Mouse (Mus musculus): ENCODE results near the gene Chst7.

The Chst7 gene

GRCm38 (mm10) chrX:20059381-20059971, at the start of gene Chst7:
Chst7 (plus strand) TSS chrX:20059560.
- peak; percentile 31 for DNase-seq (ENCODE audit: low spot score)

DNA sequence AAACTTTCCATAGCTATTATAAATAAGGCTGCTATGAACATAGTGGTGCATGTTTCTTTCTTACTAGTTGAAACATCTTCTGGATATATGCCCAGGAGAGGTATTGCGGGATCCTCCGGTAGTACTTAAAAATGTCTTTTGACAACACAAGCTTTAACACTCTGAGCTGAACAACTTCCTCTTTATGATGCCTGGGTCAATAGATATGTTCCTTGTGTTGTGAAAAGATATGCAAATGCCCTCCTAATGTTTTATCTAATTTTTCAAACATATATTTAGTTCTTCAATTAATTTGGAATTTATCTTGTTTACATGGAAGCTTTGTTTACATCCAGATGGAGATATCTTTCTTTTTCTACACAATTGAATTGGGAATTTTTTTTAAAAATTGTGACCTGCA, 47.1 kb upstream of the Chst7 start:
- DNase-seq (ENCODE audit: low spot score): no peak

DNA sequence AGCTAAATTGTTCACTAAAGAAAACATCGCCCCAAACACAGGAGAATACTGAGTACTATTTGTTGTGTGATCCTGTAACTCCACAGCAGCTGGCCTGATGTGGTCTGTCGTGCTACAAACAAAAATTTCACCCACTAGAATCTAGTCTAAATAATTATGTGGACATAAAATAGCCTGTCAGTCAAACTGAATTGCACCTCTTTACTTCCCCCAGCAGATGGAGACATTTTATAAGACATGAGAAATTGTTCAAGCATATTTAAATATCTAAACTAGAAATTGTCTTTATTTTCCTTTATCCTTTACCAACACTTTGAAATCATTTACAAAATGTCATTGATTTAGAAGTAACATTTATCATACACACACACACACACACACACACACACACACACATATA, 38.4 kb upstream of the Chst7 start:
- peak; percentile 0 for DNase-seq (ENCODE audit: low spot score)

DNA sequence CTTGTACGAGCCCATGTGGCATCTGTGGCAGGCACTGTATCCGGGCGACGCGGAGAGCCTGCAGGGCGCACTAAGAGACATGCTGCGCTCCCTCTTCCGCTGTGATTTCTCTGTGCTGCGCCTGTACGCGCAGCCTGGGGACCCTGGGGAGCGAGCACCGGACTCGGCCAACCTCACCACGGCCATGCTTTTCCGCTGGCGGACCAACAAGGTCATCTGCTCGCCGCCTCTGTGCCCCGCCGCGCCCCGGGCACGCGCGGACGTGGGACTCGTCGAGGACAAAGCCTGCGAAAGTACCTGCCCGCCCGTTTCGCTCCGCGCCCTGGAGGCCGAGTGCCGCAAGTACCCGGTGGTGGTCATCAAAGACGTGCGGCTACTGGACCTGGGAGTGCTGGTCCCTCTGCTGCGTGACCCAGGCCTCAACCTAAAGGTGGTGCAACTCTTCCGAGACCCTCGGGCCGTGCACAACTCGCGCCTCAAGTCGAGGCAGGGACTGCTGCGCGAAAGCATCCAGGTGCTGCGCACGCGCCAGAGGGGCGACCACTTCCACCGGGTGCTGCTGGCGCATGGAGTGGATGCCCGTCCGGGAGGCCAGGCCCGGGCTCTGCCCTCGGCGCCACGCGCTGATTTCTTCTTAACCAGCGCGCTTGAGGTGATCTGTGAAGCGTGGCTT, 872 bp downstream of the Chst7 start:
- DNase-seq (ENCODE audit: low spot score): no peak

- DNase-seq (ENCODE audit: low spot score): no peak
Observed at GRCm38 (mm10) chrX:20060769-20061315, 1.5 kb downstream of the Chst7 start.

GRCm38 (mm10) chrX:20061764-20062480, 2.6 kb downstream of the Chst7 start:
- no peak for DNase-seq (ENCODE audit: low spot score)

DNA sequence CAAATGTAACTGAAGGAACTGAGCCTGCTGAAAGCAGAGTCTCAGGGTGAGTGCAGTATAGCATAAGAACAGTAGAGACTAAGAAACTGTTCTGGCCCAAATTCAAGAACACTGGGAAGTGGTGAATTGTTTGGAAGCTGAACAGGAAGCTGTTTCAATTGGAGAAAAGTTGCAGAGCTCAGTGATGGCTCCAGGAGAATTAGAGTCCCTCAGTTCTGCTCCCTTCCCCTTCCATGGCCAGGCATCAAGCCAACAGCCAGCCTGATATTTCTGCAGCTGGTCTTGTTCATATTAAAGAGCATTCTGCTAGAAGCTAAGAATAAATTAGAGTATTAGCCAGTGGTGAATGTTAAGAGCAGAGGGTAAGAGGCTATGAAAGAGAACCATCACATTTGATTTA, 7.3 kb downstream of the Chst7 start:
- DNase-seq (ENCODE audit: low spot score): no peak

GRCm38 (mm10) chrX:20070196-20070595, 10.8 kb downstream of the Chst7 start:
- DNase-seq (ENCODE audit: low spot score): no peak

GRCm38 (mm10) chrX:20117717-20118116, 58.4 kb downstream of the Chst7 start:
- DNase-seq (ENCODE audit: low spot score): no peak

- no peak for DNase-seq (ENCODE audit: low spot score)
Observed at GRCm38 (mm10) chrX:20125481-20125880, 66.1 kb downstream of the Chst7 start.

DNA sequence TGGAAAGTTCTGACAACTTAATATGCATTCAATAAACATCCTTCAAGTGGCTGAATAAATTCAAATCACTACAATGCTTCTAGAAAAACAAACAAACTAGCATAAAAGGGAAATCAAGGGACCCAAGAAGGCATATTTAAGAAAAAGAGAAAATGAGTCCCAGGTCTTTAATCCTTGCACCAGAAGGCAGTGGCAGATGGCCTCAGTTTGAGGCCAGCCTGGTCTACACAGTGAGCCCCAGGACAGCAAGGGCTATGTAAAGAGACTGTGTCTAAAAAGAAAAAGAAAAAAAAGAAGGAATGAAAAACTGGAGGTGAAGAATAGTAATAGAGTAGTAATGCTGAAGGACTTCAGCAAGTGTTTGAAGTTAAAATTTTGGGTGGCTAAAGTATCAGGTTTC, 69.6 kb downstream of the Chst7 start:
- DNase-seq (ENCODE audit: low spot score): no peak

DNA sequence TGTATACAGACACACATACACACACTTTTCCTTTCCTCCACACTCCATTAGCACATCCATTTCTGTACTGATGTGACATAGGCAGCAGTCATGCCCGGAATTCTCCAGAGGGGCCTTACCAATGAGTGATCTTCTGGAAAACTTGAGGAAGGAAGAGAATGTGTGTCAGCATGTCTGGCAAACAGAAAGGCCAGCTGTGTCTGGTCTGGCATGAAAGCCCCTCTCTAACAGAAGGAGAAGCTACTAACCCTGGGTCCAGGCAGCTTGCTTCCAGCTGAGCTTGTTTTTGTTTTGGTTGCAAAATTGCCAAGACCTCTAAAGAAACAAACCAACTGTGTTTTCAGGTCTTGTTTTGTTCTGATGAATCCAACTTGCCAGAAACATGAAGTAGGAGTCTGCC, 70.1 kb downstream of the Chst7 start:
- DNase-seq (ENCODE audit: low spot score): no peak

Measured in ovary, postnatal 14 days (tissue).